Mouse (Mus musculus) cerebellum, adult 2 months (tissue): ENCODE measurements around the gene Gmeb1. TPM values are rescaled to one million over a fixed set of nuclear protein-coding genes. Genes with fewer than 3 reads are reported as not detected.

Experiments
- DNase-seq, 2 experiments: peaks; one replicate each; pipeline ENCODE4 v3.0.0; 2021
- H3K27ac ChIP-seq: fragments of 200-500 bp; 2 replicates; pipeline ENCODE4 v1.5.1; 2012; ENCODE audit warnings: low read length, control low read depth, inconsistent platforms; ENCODE audit not compliant: insufficient read depth
- H3K27me3 ChIP-seq: fragments of 200-500 bp; 2 replicates; pipeline ENCODE4 v1.6.1; 2012; ENCODE audit warnings: inconsistent platforms, mild to moderate bottlenecking, low read length, moderate library complexity; ENCODE audit not compliant: control insufficient read depth, insufficient read depth
- H3K4me1 ChIP-seq: fragments of 200-500 bp; 2 replicates; pipeline ENCODE4 v1.6.1; 2011; ENCODE audit warnings: low read length; ENCODE audit not compliant: control insufficient read depth, insufficient read depth
- H3K4me3 ChIP-seq: fragments of 200-500 bp; replicated peaks from 2 replicates; pipeline ENCODE3; 2011; ENCODE audit warnings: mild to moderate bottlenecking, low read depth, low read length, control low read depth; ENCODE audit not compliant: insufficient read depth
- CTCF ChIP-seq: fragments of 200-500 bp; IDR thresholded peaks from 2 replicates; pipeline ENCODE4 v1.5.1; 2011; ENCODE audit warnings: low read depth, mild to moderate bottlenecking, control low read depth, low read length, moderate library complexity, borderline replicate concordance; ENCODE audit not compliant: insufficient read depth
- POLR2A ChIP-seq: fragments of 200-500 bp; IDR thresholded peaks from 2 replicates; pipeline ENCODE4 v1.6.1; 2011; ENCODE audit warnings: low read length, control low read depth, borderline replicate concordance; ENCODE audit not compliant: insufficient read depth
- WGBS: fragments of 180-500 bp; shearing (Covaris S2); methylation state at CpG from one replicate; pipeline ENCODE4 v1.1.7; 2018; 5-methylcytosine and 5-hydroxymethylcytosine counted together
- polyA plus RNA-seq: library from polyadenylated mRNA; depleted of rRNA; stranded (reverse); fragments of >200 nt; gene quantifications from 2 replicates; pipeline ENCODE4 v1.2.3, GENCODE M21; 2012

Gmeb1 gene
- polyA plus RNA-seq, 1 experiment: 20.5 TPM

DNA sequence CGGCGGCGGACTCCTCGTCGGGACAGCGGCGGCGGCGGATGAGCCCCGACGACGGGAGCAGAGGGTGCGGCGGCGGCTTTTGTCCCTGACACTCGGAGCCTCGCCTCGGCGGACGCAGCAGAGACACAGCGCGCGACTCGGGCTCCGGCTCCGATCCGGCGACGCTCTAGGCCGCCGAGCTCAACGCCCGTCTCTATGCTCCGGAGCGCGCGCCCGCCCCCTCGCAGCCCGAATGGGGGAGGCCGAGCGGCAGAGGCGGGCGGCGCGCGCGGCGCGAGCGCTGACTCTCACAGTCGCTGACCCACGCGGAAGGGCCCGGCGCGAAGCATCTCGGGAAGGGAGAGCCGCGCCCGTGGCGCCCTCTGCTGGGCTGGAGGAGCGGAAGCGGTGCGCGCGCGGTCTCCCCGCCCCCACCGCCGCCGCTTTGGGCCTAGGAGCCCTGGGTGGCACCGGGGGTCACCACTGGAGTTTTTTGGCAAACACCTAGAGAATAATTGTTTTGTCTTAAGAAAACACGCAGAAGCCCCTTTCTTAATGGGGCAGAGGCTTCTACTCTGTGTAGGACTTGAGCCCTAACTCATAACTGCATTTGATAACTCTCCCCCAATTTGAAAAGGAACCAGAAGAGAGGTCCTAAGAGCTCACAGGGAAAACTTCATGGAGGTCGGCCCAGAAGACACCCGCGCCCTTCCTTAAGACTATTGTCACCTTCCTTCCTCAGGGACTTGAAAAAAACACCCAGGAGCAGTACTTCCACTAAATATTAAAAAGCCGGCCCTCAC is 49.3 kb downstream of the Gmeb1 start, which contains the start of gene Ythdf2:
Gene Ythdf2 (minus strand): TSS at position 351 of the 782 bp plus-strand sequence.
- H3K4me3 ChIP-seq: peak within 1 kb of the TSS; percentile 89
- TF ChIP-seq CTCF: peak; percentile 61
- TF ChIP-seq POLR2A: peak; percentile 52; the same call in 1 of the 2 replicates
- no peaks in the 10 kb centered on the region for H3K27me3 ChIP-seq
- H3K27ac ChIP-seq: peak within 1 kb of the TSS; percentile 88
- peak; percentile 97 for DNase-seq
- H3K4me1 ChIP-seq: peaks cover 3% of the 10 kb centered on the region; the same call in 1 of the 2 replicates
- 1% methylated on average over 65 of the region's 78 CpGs for WGBS

DNA sequence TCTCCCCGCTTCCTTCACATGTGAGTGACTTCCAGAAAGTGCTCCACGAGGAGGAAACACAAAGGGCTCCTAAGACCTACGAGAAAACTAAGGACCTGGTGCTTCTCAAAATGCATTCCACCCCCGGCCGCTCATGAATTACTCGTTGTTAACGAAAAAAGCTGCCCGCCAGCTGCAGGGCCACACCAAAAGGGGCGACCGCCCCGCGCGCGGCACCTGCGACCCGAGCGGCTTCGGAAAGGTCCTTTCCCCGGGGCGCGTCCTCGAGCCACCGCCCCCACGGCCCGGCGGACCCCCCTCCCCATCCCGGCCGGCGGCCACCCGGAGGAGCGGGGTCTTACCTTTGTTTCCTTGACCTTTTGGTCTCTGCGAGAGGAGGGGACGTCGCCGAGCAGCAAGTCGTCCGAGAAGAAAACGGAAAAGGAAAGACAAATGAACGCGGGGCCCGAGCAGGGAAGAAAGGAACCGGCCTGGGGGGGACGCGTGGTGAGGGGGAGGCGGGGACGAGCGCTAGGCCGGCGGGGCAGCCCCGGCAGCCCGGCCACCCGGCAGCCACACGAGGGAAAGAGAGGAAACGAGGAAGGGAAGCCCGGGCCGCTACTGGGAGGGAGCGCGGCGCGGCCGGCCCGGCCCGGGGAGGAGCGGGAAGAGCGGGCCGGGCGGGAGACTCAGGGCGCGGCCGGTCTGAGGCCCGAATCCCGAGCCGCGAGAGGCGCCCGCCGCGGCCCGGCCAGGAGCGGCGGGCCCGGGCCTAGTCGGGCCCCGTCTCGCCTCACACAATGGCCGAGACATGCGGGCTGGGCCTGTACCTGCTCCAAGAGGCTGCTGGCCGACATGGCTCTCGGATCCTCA is 50.1 kb downstream of the Gmeb1 start:
- Histone ChIP-seq H3K27me3 (no peaks in the 10 kb centered on the region), H3K4me1 (peaks cover 3% of the 10 kb centered on the region; the same call in 1 of the 2 replicates), H3K4me3 (peak overlapping the region; percentile 89), H3K27ac (peak overlapping the region; percentile 88)
- TF ChIP-seq CTCF (no peak), POLR2A (no peak)
- no peak for DNase-seq
- WGBS: under 1% methylated on average over 82 of the region's 89 CpGs

DNA sequence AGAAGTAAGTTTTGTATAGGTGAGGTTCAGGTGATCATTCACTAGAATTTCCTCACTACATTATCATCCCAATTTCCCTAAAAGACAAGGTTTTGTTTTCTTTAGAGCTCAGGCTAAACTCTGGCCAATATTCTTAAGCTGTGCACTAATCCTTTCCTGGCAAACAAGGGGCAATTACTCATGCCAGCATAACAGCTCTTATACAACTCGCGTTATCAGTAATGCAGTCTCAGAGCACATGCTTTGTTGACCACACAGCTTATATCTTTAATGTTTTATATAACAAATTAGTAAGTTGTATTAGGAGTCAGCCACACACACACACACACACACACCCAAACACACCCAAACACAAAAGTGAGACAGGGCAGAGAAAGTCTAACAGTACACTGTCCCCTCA is 51.1 kb downstream of the Gmeb1 start:
- TF ChIP-seq CTCF: no peak
- no peak for TF ChIP-seq POLR2A
- WGBS: 3% methylated on average over 2 of the region's 2 CpGs
- H3K27me3 ChIP-seq: no peaks in the 10 kb centered on the region

DNA sequence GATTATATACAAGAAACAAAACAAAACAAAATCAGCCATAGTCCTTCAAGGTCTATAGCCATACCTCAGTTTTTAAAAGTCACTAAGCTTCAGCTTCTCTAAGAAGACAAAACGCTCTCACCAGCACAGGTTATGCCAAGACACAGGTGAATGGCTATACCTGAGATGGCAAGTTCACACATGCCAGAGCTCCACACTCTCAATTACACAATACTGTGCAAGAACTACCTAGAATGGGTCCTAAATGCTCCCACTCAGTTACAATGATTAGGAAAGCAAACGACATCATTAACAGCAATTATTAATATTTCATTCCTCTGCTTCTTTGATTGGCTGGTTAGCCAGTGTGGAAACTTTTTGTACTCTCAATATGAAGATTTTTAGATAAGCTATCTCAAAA is 52.1 kb downstream of the Gmeb1 start:
- H3K4me3 ChIP-seq: no peak overlapping the region
- DNase-seq: no peak
- 85% methylated on average over 2 of the region's 2 CpGs for WGBS
- TF ChIP-seq CTCF (no peak), POLR2A (no peak)
- H3K4me1 ChIP-seq: peaks cover 3% of the 10 kb centered on the region; the same call in 1 of the 2 replicates
- H3K27ac ChIP-seq: no peak overlapping the region
- H3K27me3 ChIP-seq: no peaks in the 10 kb centered on the region

More for the DNA sequence above, 51.1 kb downstream of the Gmeb1 start:
- H3K4me3 ChIP-seq: peak overlapping the region; percentile 89
- no peak overlapping the region for H3K27ac ChIP-seq
- H3K4me1 ChIP-seq: peaks cover 3% of the 10 kb centered on the region; the same call in 1 of the 2 replicates
- no peak for DNase-seq

DNA sequence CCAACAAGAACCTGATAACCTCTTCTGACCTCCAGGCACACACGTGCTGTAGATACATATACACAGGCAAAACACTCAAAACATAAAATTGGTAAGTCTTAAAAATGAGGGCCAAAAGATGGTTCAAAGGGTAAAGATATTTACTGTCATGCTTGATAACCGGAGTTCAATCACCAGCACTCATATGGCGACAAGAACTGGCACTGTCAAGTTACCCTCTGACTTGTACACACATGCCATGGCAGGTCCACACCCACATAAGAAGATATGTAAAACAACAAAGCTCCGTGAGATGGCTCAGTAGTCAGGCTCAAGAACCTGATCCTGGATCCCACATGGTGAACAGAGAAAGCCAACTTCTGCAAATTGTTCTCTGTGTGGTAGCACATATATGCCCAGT is 54.1 kb downstream of the Gmeb1 start:
- DNase-seq: no peak
- no peak overlapping the region for H3K4me3 ChIP-seq
- H3K4me1 ChIP-seq: peaks cover 3% of the 10 kb centered on the region
- no peak for TF ChIP-seq POLR2A
- no peak for TF ChIP-seq CTCF
- 88% methylated on average over 4 of the region's 4 CpGs for WGBS
- H3K27ac ChIP-seq: no peak overlapping the region
- H3K27me3 ChIP-seq: no peaks in the 10 kb centered on the region

DNA sequence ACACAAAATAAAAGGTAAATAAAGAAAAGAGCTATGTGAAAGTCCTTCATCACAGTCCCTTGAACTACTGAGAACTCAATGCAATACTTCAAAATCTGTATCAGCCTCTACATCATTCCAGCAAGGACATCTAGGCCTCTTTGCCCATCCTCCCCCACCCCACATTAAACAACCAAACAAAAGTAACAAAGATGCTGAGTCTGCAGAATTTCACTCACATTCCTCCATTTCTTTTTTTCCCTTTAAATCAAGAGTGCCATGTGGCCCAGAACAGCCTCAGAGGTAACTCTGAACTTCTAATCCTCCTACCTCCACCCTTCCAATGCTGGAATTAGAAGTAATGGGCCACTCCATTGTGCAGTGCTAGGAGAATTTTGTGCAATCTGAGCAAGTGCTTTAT is 62.6 kb downstream of the Gmeb1 start:
- Histone ChIP-seq H3K4me1 (peaks cover 7% of the 10 kb centered on the region), H3K4me3 (no peak overlapping the region), H3K27ac (no peak overlapping the region), H3K27me3 (no peaks in the 10 kb centered on the region)
- no peak for DNase-seq
- no peak for TF ChIP-seq CTCF
- TF ChIP-seq POLR2A: no peak

DNA sequence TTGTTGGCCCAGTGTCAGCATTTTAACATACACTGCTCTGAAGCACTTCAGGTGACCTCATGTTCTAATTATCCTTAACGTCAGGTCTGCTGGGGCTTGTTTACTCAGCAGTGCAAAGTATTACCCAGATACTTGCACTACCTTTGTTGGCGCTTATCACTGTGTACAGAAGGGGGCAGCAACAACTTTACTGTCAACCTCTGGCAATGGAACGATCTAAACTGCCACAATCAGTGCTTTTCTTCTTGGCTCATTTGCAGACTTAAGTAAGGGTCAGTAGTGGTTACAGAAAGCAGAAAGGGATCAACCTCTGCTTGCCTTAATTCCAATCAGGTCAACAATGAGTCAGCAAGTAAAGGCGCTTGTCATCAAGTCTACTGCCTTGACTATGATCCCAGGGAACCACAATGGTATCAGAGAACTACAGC is 63.1 kb downstream of the Gmeb1 start:
- Histone ChIP-seq H3K4me1 (peaks cover 7% of the 10 kb centered on the region), H3K27ac (no peak overlapping the region), H3K4me3 (no peak overlapping the region), H3K27me3 (no peaks in the 10 kb centered on the region)
- 45% methylated on average over 4 of the region's 4 CpGs for WGBS
- DNase-seq: no peak
- TF ChIP-seq CTCF (no peak), POLR2A (no peak)

DNA sequence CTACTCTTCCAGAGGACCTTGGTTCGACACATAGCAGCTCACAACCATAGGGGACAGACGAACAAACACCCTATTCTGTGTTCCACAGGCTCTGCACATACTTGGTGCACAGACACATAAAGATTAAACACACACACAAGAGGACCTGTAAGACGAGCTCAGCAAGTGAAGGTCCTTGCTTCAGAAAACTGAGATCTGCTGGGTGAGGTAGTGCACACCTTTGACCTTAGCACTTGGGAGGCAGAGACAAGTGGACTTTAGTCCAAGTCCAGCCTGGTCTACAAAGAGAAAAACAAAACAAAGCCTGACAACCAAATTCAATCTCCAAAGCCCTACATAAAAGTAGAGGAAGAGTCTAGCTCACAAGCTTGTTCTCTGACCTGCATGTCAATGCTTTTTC is 66.4 kb downstream of the Gmeb1 start:
- no peak for DNase-seq
- peaks cover 7% of the 10 kb centered on the region; the same call in 1 of the 2 replicates for H3K4me1 ChIP-seq
- no peak overlapping the region for H3K27ac ChIP-seq
- no peak overlapping the region for H3K4me3 ChIP-seq
- WGBS: 81% methylated on average over 3 of the region's 3 CpGs
- H3K27me3 ChIP-seq: no peaks in the 10 kb centered on the region
- TF ChIP-seq POLR2A (no peak), CTCF (no peak)
